Mouse (Mus musculus) hindbrain, embryonic 11.5 days (tissue): ENCODE data around the gene Tmco3. TPM values are rescaled to one million over a fixed set of nuclear protein-coding genes. Genes with fewer than 3 reads are reported as not detected.

Experiments
- ATAC-seq: fragments of 200-750 bp; cut with Nextera tagmentation; 2 replicates; pipeline ENCODE4 v1.8.0; 2017; ENCODE audit warnings: mild to moderate bottlenecking, moderate TSS enrichment, moderate library complexity; ENCODE audit not compliant: low FRiP score
- DNase-seq: peaks from one replicate; pipeline ENCODE4 v3.0.0-alpha.2; 2015; ENCODE audit warnings: low spot score
- H3K27ac ChIP-seq: fragments of 300-500 bp; sonication (generic); 2 replicates; pipeline ENCODE4 v1.5.1; 2014; ENCODE audit warnings: mild to moderate bottlenecking, low read depth, low read length
- H3K27me3 ChIP-seq: fragments of 300-500 bp; sonication (generic); 2 replicates; pipeline ENCODE4 v1.6.1; 2014; ENCODE audit warnings: mild to moderate bottlenecking, low read length, moderate library complexity, mixed read lengths; ENCODE audit not compliant: control insufficient read depth, insufficient read depth
- H3K36me3 ChIP-seq: fragments of 300-500 bp; sonication (generic); 2 replicates; pipeline ENCODE4 v1.6.1; 2014; ENCODE audit warnings: mild to moderate bottlenecking, low read length, moderate library complexity, mixed read lengths; ENCODE audit not compliant: control insufficient read depth, insufficient read depth
- H3K4me1 ChIP-seq: fragments of 300-500 bp; sonication (generic); replicated peaks from 2 replicates; pipeline ENCODE4 v1.6.1; 2014; ENCODE audit warnings: low read length, mixed read lengths; ENCODE audit not compliant: control insufficient read depth, insufficient read depth
- H3K4me2 ChIP-seq: fragments of 300-500 bp; sonication (generic); replicated peaks from 2 replicates; pipeline ENCODE4 v1.6.1; 2014; ENCODE audit warnings: mild to moderate bottlenecking, low read depth, low read length
- H3K4me3 ChIP-seq: fragments of 300-500 bp; sonication (generic); 2 replicates; pipeline ENCODE4 v1.5.1; 2014; ENCODE audit warnings: low read depth, low read length
- H3K9ac ChIP-seq: fragments of 300-500 bp; sonication (generic); 2 replicates; pipeline ENCODE4 v1.6.1; 2014; ENCODE audit warnings: low read depth, low read length
- H3K9me3 ChIP-seq: fragments of 300-500 bp; sonication (generic); 2 replicates; pipeline ENCODE4 v1.6.1; 2016; ENCODE audit warnings: low read length; ENCODE audit not compliant: control insufficient read depth
- WGBS: fragments of 180-500 bp; shearing (Covaris S2); extraction: QIAGEN DNeasy Blood & Tissue Kit; methylation state at CpG from one replicate; pipeline ENCODE4 v1.1.7; 2014; 5-methylcytosine and 5-hydroxymethylcytosine counted together
- polyA plus RNA-seq: library from polyadenylated mRNA; unstranded; fragments of >200 nt; fragmentation: Nextera tagmentation; extraction: Ambion mirVana; gene quantifications from 2 replicates; pipeline ENCODE4 v1.2.1, GENCODE M21; 2014

Gene Tmco3
- polyA plus RNA-seq, 1 experiment from 2014 or later: 37.1 TPM

DNA sequence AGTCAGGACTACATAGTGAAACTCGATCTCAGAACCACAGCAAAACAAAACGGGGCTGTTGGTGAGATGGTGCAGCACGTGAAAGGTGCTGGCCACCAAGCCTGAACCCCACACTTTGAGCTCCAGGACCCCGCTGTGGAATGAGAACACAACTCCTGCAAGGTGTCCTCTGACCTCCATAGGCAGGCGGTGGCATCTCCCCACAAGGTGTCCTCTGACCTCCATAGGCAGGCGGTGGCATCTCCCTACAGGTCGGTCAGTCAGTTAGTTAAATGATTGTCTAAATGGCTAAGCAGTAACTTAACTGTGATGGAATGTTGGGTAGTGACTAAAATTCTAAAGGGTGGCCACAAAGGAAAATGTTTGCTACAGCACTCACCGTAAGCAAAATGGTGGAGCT lies 11.6 kb downstream of the Tmco3 start:
- H3K4me3 ChIP-seq: no peak overlapping the region

DNA sequence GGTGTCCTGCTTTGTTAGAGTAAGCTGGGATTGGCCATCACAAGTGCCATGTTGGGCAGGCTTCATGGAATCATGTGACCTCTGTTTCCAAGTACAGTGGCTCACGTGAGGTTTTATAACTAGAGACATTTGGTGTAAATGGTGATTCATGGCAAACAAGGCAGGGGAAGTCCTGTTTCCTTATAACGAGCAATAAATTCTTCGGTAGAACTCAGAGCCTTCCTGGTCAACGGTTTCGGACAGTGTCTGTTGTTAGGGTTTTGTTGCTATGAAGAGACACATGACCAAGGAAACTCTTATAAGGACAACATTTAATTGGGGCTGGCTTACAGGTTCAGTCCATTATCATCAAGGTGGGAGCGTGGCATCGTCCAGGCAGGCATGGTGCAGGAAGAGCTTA lies 13.0 kb downstream of the Tmco3 start:
- H3K4me3 ChIP-seq: no peak overlapping the region
- H3K4me1 ChIP-seq: no peaks in the 10 kb centered on the region
- H3K36me3 ChIP-seq: peaks cover 12% of the 10 kb centered on the region
- no peaks in the 10 kb centered on the region for H3K9me3 ChIP-seq
- H3K4me2 ChIP-seq: no peak overlapping the region
- DNase-seq: no peak
- H3K9ac ChIP-seq: no peak overlapping the region
- no peak for ATAC-seq
- no peak overlapping the region for H3K27ac ChIP-seq
- WGBS: 95% methylated on average over 7 of the region's 7 CpGs
- H3K27me3 ChIP-seq: no peaks in the 10 kb centered on the region

More for the DNA sequence above, 11.6 kb downstream of the Tmco3 start:
- Histone ChIP-seq H3K27ac (no peak overlapping the region), H3K27me3 (no peaks in the 10 kb centered on the region), H3K9ac (no peak overlapping the region), H3K36me3 (peaks cover 14% of the 10 kb centered on the region), H3K9me3 (no peaks in the 10 kb centered on the region), H3K4me2 (no peak overlapping the region), H3K4me1 (no peaks in the 10 kb centered on the region)
- ATAC-seq (no peak), DNase-seq (no peak)
- WGBS: 97% methylated on average over 8 of the region's 8 CpGs

DNA sequence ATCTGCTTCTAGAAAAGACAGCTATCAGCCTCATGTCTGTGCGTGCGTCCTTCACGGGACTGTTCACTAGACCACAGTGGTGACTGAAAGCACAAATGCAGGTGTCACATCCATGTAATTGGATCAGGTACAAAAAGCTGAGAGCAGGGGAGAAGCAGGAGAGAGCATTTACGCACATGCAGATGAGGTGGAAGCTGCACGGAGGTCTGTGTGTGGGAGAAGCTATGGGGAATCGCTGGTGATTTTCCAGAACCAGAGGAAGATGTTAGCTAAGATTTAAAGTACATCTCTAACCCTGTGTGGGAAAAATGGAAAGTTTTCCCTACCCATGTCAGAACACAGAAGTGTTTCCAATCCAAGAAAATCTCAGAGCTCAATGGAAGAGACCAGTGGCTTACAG lies 17.5 kb downstream of the Tmco3 start:
- Histone ChIP-seq H3K9ac (no peak overlapping the region), H3K4me1 (no peaks in the 10 kb centered on the region), H3K4me2 (no peak overlapping the region), H3K9me3 (no peaks in the 10 kb centered on the region), H3K4me3 (no peak overlapping the region), H3K27me3 (no peaks in the 10 kb centered on the region), H3K27ac (no peak overlapping the region), H3K36me3 (0 out of 2 replicates have a peak, but pooled peaks cover 2% of the 10 kb centered on the region)
- ATAC-seq (no peak), DNase-seq (no peak)
- 95% methylated on average over 6 of the region's 6 CpGs for WGBS

DNA sequence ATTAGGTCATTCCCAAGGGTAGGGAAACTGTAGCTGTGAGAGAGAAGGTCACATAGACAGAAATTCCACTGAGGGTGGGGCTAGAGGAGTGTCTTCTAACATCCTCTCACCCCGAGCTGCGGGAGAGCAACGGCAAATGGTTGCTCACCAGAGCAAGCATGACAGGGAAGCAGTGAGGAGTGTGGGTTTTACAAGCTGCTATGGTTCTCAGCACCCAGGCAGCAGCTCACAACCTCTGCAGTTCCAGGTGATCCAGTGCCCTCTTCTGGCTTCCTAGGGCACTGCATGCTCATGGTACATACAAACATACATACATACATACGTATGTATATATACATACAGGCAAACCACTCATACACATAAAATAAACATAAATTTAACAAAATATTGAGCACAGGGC lies 17.9 kb downstream of the Tmco3 start:
- Histone ChIP-seq H3K27me3 (no peaks in the 10 kb centered on the region), H3K36me3 (0 out of 2 replicates have a peak, but pooled peaks cover 2% of the 10 kb centered on the region), H3K4me3 (no peak overlapping the region), H3K27ac (no peak overlapping the region), H3K4me2 (no peak overlapping the region), H3K9ac (no peak overlapping the region), H3K4me1 (no peaks in the 10 kb centered on the region), H3K9me3 (no peaks in the 10 kb centered on the region)
- 96% methylated on average over 4 of the region's 4 CpGs for WGBS
- DNase-seq (no peak), ATAC-seq (no peak)

DNA sequence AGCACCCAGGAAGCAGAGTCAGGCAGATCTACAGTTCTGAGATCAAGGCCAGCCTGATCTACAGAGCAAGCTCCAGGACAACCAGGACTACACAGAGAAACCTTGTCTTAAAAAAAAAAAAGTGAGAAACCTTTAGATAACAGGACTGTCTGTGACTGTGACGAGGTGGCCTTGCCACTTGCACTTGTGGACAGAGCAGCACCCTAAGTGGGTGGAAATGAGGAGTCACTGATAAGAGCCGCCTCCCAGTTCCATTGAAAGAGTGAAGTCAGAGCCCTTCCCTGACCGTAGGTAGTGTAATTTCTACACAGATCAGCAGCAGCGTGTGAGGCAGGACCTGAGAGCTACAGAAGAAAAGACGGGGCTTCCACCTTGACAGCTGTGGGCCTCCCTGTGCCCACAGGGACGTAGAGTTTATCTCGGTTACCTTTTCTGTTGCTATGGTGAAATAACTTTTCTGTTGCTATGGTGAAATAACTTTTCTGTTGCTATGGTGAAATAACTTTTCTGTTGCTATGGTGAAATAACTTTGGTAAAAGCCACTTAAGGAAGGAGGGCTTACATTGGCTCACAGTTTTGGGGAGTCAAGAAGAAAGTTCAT lies 18.4 kb downstream of the Tmco3 start:
- H3K9ac ChIP-seq: no peak overlapping the region
- H3K9me3 ChIP-seq: no peaks in the 10 kb centered on the region
- no peak overlapping the region for H3K4me3 ChIP-seq
- DNase-seq (no peak), ATAC-seq (no peak)
- H3K4me1 ChIP-seq: no peaks in the 10 kb centered on the region
- 89% methylated on average over 7 of the region's 7 CpGs for WGBS
- no peak overlapping the region for H3K4me2 ChIP-seq
- 0 out of 2 replicates have a peak, but pooled peaks cover 4% of the 10 kb centered on the region for H3K36me3 ChIP-seq
- H3K27me3 ChIP-seq: no peaks in the 10 kb centered on the region
- no peak overlapping the region for H3K27ac ChIP-seq

DNA sequence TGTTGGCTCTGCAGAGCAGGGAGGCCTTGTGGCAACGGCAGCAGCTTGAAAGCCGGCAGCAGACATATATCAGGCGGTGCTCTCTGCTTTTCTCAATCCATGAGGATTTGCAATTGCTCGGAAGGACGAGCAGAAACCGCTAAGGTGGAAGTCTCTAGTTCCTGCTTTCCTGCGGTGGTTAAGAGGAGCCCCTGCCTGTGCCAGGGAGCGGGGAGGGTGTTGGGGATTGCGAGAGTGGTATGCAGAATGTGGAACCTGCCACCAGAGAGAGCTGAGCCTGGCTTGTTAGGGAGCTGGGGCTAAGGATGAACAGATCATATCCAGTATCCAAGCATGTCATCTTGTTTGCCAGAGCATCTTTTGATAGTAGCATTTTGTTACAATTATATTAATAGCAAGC lies 18.9 kb downstream of the Tmco3 start:
- Histone ChIP-seq H3K4me2 (no peak overlapping the region), H3K9me3 (no peaks in the 10 kb centered on the region), H3K4me1 (no peaks in the 10 kb centered on the region), H3K27me3 (no peaks in the 10 kb centered on the region), H3K36me3 (0 out of 2 replicates have a peak, but pooled peaks cover 5% of the 10 kb centered on the region), H3K4me3 (no peak overlapping the region), H3K27ac (no peak overlapping the region), H3K9ac (no peak overlapping the region)
- DNase-seq: no peak
- WGBS: 81% methylated on average over 9 of the region's 9 CpGs
- no peak for ATAC-seq

DNA sequence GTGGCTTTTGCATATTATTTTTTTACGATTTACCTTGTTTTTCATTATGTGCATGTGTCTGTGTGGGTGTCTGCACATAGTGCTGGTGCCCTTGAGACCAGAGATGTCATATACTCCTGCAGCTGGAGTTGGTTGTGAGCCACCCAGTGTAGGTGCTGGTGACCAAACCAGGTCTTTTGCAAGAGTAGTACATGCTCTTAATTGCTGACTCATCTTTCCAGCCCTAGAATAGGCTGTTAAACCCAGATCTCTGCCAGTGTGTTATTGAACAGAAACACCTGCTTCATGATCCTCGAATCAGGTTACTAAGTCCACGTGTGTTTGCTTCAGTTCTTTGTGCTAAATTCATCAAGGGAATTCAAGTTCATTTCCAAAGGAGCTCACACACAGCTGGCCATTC lies 26.9 kb downstream of the Tmco3 start:
- H3K4me2 ChIP-seq: no peak overlapping the region
- ATAC-seq (no peak), DNase-seq (no peak)
- H3K27ac ChIP-seq: no peak overlapping the region
- no peaks in the 10 kb centered on the region for H3K9me3 ChIP-seq
- WGBS: 86% methylated on average over 3 of the region's 3 CpGs
- H3K4me1 ChIP-seq: no peaks in the 10 kb centered on the region
- H3K4me3 ChIP-seq: no peak overlapping the region
- no peaks in the 10 kb centered on the region for H3K27me3 ChIP-seq
- no peak overlapping the region for H3K9ac ChIP-seq
- H3K36me3 ChIP-seq: 0 out of 2 replicates have a peak, but pooled peaks cover 5% of the 10 kb centered on the region

DNA sequence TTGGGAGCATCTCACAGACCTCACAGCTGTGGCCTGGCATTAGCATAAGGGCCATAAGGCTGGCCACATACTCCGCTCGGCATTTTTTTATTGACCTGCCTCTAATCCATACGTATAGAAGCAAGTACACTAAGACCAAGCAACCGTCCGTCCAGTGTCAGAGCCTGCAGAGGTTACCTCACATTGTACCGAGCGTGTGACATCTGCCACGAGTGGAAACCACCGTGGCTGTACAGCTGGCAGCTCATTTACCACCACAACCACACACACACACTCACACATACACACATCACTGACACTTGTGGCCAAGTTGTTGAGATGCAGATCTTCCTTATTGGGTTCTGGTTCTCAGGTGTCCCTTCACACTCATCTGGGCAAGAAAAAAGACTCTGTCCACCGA lies 28.7 kb downstream of the Tmco3 start:
- no peak overlapping the region for H3K4me3 ChIP-seq
- H3K4me2 ChIP-seq: no peak overlapping the region
- no peaks in the 10 kb centered on the region for H3K36me3 ChIP-seq
- ATAC-seq: no peak
- no peak overlapping the region for H3K27ac ChIP-seq
- no peak overlapping the region for H3K9ac ChIP-seq
- DNase-seq: no peak
- H3K4me1 ChIP-seq: no peaks in the 10 kb centered on the region
- no peaks in the 10 kb centered on the region for H3K27me3 ChIP-seq
- no peaks in the 10 kb centered on the region for H3K9me3 ChIP-seq
- WGBS: 96% methylated on average over 10 of the region's 10 CpGs

DNA sequence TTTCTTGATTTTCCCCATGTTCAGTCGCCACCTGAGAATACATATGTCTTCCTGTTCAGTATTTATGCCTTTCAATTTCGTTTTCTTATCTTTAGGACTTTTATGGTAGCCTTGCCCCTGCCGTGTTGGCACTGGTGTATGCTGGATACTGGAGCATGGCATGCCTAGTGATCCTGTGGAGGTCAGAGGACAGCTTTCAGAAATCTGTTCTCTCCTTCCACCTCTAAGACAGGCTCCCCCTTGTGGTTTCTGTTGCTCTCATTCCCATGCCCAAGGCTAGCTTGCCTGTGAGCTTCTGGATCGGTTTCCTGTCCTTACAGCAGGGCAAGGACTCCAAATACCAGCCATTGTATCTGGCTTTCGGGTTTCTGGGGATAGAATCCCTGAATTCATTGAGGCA lies 38.6 kb downstream of the Tmco3 start:
- Histone ChIP-seq H3K27me3 (no peaks in the 10 kb centered on the region), H3K9ac (no peak overlapping the region), H3K4me2 (no peak overlapping the region), H3K36me3 (no peaks in the 10 kb centered on the region), H3K9me3 (no peaks in the 10 kb centered on the region), H3K4me1 (no peaks in the 10 kb centered on the region), H3K27ac (no peak overlapping the region), H3K4me3 (no peak overlapping the region)
- DNase-seq (peak; percentile 53), ATAC-seq (no peak)
- 35% methylated on average over 5 of the region's 5 CpGs for WGBS
